Mouse (Mus musculus) brown adipose tissue, adult 24 weeks (tissue): ENCODE results near the gene Ccdc88b. TPM values are rescaled to one million over a fixed set of nuclear protein-coding genes. Genes with fewer than 3 reads are reported as not detected.

Experiments
- H3K27ac ChIP-seq: fragments of 200-500 bp; replicated peaks from 2 replicates; pipeline ENCODE4 v1.5.1; 2012; ENCODE audit warnings: low read depth, mild to moderate bottlenecking, low read length
- H3K4me1 ChIP-seq: fragments of 200-500 bp; 2 replicates; pipeline ENCODE4 v1.6.1; 2012; ENCODE audit warnings: low read length, mixed read lengths; ENCODE audit not compliant: control insufficient read depth, insufficient read depth, insufficient read length
- H3K4me3 ChIP-seq: fragments of 200-500 bp; 2 replicates; pipeline ENCODE4 v1.5.1; 2012; ENCODE audit warnings: low read depth, mild to moderate bottlenecking, low read length, moderate library complexity; ENCODE audit not compliant: insufficient read depth
- polyA plus RNA-seq: library from polyadenylated mRNA; stranded (reverse); fragments of >200 nt; gene quantifications from 2 replicates; pipeline ENCODE4 v1.2.4, GENCODE M21; 2012; ENCODE audit not compliant: missing spikeins, insufficient read depth, insufficient read length

The Ccdc88b gene
- polyA plus RNA-seq, 1 experiment, result 1.9 TPM

DNA sequence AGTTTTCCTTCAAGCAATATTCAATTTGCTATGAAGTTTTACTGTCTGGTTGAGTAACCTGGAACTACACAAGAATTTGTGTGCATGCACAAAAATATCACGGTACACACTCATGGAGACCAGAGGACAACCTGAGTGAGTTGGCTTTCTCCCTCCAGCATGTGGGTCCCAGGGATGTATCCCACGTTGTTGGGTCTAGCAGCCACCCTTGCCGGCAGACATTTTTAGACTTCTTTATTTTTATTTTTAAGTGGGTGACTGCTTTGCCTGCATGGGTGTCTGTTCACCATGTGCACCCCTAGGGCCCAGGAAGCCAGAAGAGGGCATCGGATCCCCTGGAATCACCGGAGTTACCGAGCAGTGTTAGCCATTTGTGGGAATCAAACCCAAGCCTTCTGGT is 32.6 kb downstream of the Ccdc88b start:
- H3K27ac ChIP-seq, result no peak overlapping the region
- H3K4me1 ChIP-seq, result no peaks in the 10 kb centered on the region
- H3K4me3 ChIP-seq, result no peak overlapping the region

DNA sequence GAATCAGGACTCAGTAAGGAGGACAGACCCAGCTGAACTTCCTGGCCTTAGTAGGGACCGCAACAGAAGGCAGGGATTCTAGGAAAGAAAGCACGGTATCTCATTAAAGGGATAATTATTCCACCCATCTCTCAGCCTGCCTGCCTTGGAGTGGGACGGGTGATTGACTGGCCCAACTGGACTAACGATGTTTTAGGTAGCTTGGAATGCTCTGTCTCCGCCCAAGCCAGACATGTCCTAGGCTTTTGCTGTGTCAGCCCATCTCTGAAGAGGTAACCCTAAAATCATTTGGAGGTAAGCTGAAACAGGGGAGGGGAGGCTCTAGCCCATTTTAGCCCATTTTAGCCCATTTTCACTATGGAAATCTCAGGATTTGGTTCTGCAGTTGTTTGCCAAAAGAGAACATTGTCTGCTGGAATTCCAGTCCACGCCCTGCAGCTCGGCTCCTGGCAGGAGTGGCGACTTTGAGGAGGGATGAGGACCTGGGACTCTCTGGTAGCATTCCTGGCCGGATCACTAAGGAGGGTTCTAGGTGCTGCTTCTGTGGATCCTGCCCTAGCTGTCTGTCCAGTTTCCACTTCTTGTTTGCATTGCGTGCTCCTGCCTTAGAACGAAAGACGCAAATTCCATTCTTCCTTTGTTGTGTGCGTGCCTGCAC is 37.3 kb downstream of the Ccdc88b start:
- H3K4me3 ChIP-seq, result no peak overlapping the region
- no peaks in the 10 kb centered on the region for H3K4me1 ChIP-seq
- no peak overlapping the region for H3K27ac ChIP-seq

- Histone ChIP-seq H3K27ac (no peak overlapping the region), H3K4me1 (no peaks in the 10 kb centered on the region), H3K4me3 (no peak overlapping the region)
Measured at GRCm38 (mm10) chr19:6819143-6819827, 38.7 kb downstream of the Ccdc88b start.

DNA sequence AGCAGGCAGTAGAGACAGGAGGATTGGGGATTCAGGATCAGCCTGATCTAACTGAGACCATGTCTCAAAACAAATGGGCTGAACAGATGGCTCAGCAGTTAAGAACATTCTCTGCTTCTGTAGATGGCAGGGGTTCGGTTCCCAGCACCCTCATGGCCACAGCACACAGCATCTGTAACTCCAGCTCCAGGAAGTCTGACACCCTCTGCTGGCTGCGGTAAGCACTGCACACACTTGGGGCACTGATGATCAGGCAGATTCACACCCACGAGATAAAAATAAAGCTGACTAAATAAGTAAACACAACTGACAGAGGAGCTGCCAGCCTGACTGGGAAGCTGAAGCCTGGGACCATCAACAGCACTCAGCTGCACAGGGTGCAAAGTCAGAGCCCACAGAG is 43.1 kb downstream of the Ccdc88b start:
- no peak overlapping the region for H3K27ac ChIP-seq
- H3K4me1 ChIP-seq, result no peaks in the 10 kb centered on the region
- H3K4me3 ChIP-seq, result no peak overlapping the region

DNA sequence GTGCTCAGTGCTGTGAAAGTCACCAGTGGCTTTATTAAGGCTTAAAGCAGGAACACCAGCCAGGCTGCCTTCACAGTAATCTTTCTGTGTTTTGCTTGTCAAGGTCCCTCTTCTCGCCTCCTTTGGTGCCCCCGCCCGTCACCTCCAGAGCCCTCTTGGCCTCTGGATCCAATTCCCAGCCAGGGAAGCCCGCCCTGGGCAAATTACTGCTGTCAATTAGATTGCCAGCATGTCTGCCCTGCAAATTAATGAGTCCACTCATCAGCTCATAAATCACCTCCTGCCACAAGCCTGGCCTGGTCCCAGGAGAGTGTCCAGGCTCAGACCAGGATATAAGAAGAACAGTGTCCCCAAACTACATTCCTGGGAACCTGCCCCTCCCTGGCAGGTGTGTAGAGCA is 43.6 kb downstream of the Ccdc88b start:
- H3K27ac ChIP-seq, result no peak overlapping the region
- no peaks in the 10 kb centered on the region for H3K4me1 ChIP-seq
- H3K4me3 ChIP-seq, result no peak overlapping the region

Other genes starting within 250 kb of the Ccdc88b start
- 6.7 and 9.8 TPM in 2 replicates for gene Rps6ka4, start 17.6 kb downstream of the Ccdc88b start, polyA plus RNA-seq
- gene Trmt112, start 51.5 kb upstream of the Ccdc88b start, polyA plus RNA-seq, result 18.1 and 29.4 TPM in 2 replicates
- 974 and 1,161 TPM in 2 replicates for gene Prdx5, start 51.9 kb upstream of the Ccdc88b start, polyA plus RNA-seq
- gene Esrra, start 63.6 kb upstream of the Ccdc88b start, polyA plus RNA-seq, result 86.4 and 123 TPM in 2 replicates
- not detected in 2 replicates for gene Catsperz, start 67.2 kb upstream of the Ccdc88b start, polyA plus RNA-seq
- gene Kcnk4, start 76.3 kb upstream of the Ccdc88b start, polyA plus RNA-seq, result 1.6 and 1.8 TPM in 2 replicates
- 47.1 and 49.4 TPM in 2 replicates for gene Bad, start 83.7 kb upstream of the Ccdc88b start, polyA plus RNA-seq
- 31.2 and 45.5 TPM in 2 replicates for gene Gpr137, start 84.3 kb upstream of the Ccdc88b start, polyA plus RNA-seq
- gene Ppp1r14b, start 116.8 kb upstream of the Ccdc88b start, polyA plus RNA-seq, result 210 and 250 TPM in 2 replicates
- gene Plcb3, start 118.3 kb upstream of the Ccdc88b start, polyA plus RNA-seq, result 23.8 and 26.8 TPM in 2 replicates
- 126 and 133 TPM in 2 replicates for gene Fkbp2, start 122.3 kb upstream of the Ccdc88b start, polyA plus RNA-seq
- 255 and 283 TPM in 2 replicates for gene Vegfb, start 129.4 kb upstream of the Ccdc88b start, polyA plus RNA-seq
- 70.0 and 78.9 TPM in 2 replicates for gene Dnajc4, start 134.4 kb upstream of the Ccdc88b start, polyA plus RNA-seq
- gene Nudt22, start 137.9 kb upstream of the Ccdc88b start, polyA plus RNA-seq, result 10.9 and 11.7 TPM in 2 replicates
- 15.0 and 19.3 TPM in 2 replicates for gene Trpt1, start 137.9 kb upstream of the Ccdc88b start, polyA plus RNA-seq
- gene Fermt3, start 161.3 kb upstream of the Ccdc88b start, polyA plus RNA-seq, result 2.0 and 2.8 TPM in 2 replicates
- gene Stip1, start 181.8 kb upstream of the Ccdc88b start, polyA plus RNA-seq, result 81.7 and 119 TPM in 2 replicates
- gene Macrod1, start 198.6 kb upstream of the Ccdc88b start, polyA plus RNA-seq, result 155 and 161 TPM in 2 replicates
- gene Flrt1, start 247.5 kb upstream of the Ccdc88b start, polyA plus RNA-seq, result 0.59 TPM in 1 of 2 replicates, not detected in the other